In the genomic region with DNA sequence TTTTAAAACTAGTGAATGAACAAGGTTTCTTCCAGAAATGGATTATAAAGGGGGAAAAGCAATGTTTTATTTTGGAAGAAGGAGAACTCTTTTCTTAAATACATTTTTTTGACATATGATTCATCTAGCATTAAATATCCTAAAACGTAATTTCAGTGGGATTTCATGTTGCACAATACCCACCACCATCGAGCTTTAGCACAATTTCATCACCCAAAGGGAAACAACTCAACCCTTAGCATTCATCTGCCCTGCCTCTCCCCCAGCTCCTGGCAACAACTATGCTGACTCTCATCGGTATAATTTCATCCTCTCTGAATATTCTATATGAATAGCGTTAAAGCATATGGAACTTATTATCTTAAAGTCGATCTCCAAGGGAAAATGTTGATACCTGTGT, we compare ENCODE assay signal across 14 mouse cellular contexts.
"Had no signal": no experiment of that assay in that cellular context is flagged by ENCODE, and none has a peak within 500 bp of the region (broad histone marks: within the 10 kb centered on the region; RNA-seq: fewer than 3 reads in every experiment).

No protein-coding gene starts in this region.

- H3K4me1 ChIP-seq: limb, embryonic 13.5 days; midbrain, embryonic 10.5 days; neural tube, embryonic 15.5 days had no signal

- DNase-seq: kidney, adult 11 months; kidney, postnatal 10 days; kidney, postnatal 4 days; left cerebral cortex, postnatal 4 days; lung, adult 2 months; lung, postnatal 10 days; thymus, adult 18-20 months; thymus, postnatal 14 days had no signal

- H3K4me3 ChIP-seq: layer of hippocampus, adult 2 months; limb, embryonic 13.5 days; midbrain, embryonic 10.5 days; neural tube, embryonic 15.5 days had no signal

- H3K4me2 ChIP-seq: limb, embryonic 13.5 days; neural tube, embryonic 15.5 days had no signal

- H3K36me3 ChIP-seq: limb, embryonic 13.5 days; midbrain, embryonic 10.5 days; neural tube, embryonic 15.5 days had no signal

- H3K9me3 ChIP-seq: limb, embryonic 13.5 days; midbrain, embryonic 10.5 days; neural tube, embryonic 15.5 days had no signal

- H3K27me3 ChIP-seq: limb, embryonic 13.5 days; neural tube, embryonic 15.5 days had no signal

- H3K27ac ChIP-seq: layer of hippocampus, adult 2 months; limb, embryonic 13.5 days; liver, embryonic 14.5 days; midbrain, embryonic 10.5 days; neural tube, embryonic 15.5 days had no signal

- H3K9ac ChIP-seq: limb, embryonic 13.5 days; liver, embryonic 14.5 days; neural tube, embryonic 15.5 days had no signal

- ATAC-seq: midbrain, embryonic 16.5 days had no signal
